Mouse (Mus musculus) kidney, embryonic 14.5 days (tissue): ENCODE data around the gene Sp100. TPM values are rescaled to one million over a fixed set of nuclear protein-coding genes. Genes with fewer than 3 reads are reported as not detected.
"Not testable (repeated sequence)": the region's sequence is repeated elsewhere in the genome, so short reads cannot be mapped to it uniquely, and the experiment has no call there.

ENCODE experiments used
- ATAC-seq: fragments of 200-750 bp; cut with Nextera tagmentation; 2 replicates; pipeline ENCODE4 v1.8.0; 2017; ENCODE audit warnings: moderate number of reproducible peaks, mild to moderate bottlenecking, moderate TSS enrichment, moderate library complexity; ENCODE audit not compliant: low FRiP score, low TSS enrichment
- H3K27ac ChIP-seq: fragments of 300-500 bp; sonication (generic); 2 replicates; pipeline ENCODE4 v1.5.1; 2014; ENCODE audit warnings: low read depth, mild to moderate bottlenecking, low read length, moderate library complexity, mixed read lengths
- H3K27me3 ChIP-seq: fragments of 300-500 bp; sonication (generic); 2 replicates; pipeline ENCODE4 v1.6.1; 2014; ENCODE audit warnings: mild to moderate bottlenecking, low read length; ENCODE audit not compliant: control insufficient read depth, insufficient read depth
- H3K36me3 ChIP-seq: fragments of 300-500 bp; sonication (generic); 2 replicates; pipeline ENCODE4 v1.6.1; 2014; ENCODE audit warnings: low read length, mixed read lengths; ENCODE audit not compliant: control insufficient read depth, insufficient read depth
- H3K4me1 ChIP-seq: fragments of 300-500 bp; sonication (generic); 2 replicates; pipeline ENCODE4 v1.6.1; 2014; ENCODE audit warnings: low read length, mixed read lengths; ENCODE audit not compliant: control insufficient read depth, insufficient read depth
- H3K4me2 ChIP-seq: fragments of 300-500 bp; sonication (generic); replicated peaks from 2 replicates; pipeline ENCODE4 v1.6.1; 2014; ENCODE audit warnings: low read depth, mild to moderate bottlenecking, low read length
- H3K4me3 ChIP-seq: fragments of 300-500 bp; sonication (generic); 2 replicates; pipeline ENCODE4 v1.5.1; 2014; ENCODE audit warnings: mild to moderate bottlenecking, low read length
- H3K9ac ChIP-seq: fragments of 300-500 bp; sonication (generic); 2 replicates; pipeline ENCODE4 v1.6.1; 2014; ENCODE audit warnings: low read depth, mild to moderate bottlenecking, low read length, moderate library complexity
- H3K9me3 ChIP-seq: fragments of 300-500 bp; sonication (generic); 2 replicates; pipeline ENCODE4 v1.6.1; 2016; ENCODE audit warnings: low read length; ENCODE audit not compliant: control insufficient read depth
- WGBS: fragments of 180-500 bp; shearing (Covaris S2); extraction: QIAGEN DNeasy Blood & Tissue Kit; methylation state at CpG from one replicate; pipeline ENCODE4 v1.1.7; 2014; 5-methylcytosine and 5-hydroxymethylcytosine counted together
- polyA plus RNA-seq: library from polyadenylated mRNA; unstranded; fragments of >200 nt; fragmentation: Nextera tagmentation; extraction: Ambion mirVana; gene quantifications from 2 replicates; pipeline ENCODE4 v1.2.1, GENCODE M21; 2014

Sp100 gene
- polyA plus RNA-seq: 1.3 and 1.5 TPM in 2 replicates

GRCm38 (mm10) chr1:85649881-85650280, at the start of gene Sp100:
TSS of gene Sp100 (plus strand) at chr1:85649988.
- H3K27ac ChIP-seq, H3K36me3 ChIP-seq, H3K27me3 ChIP-seq, H3K9ac ChIP-seq, H3K4me1 ChIP-seq, ATAC-seq, H3K4me2 ChIP-seq, H3K9me3 ChIP-seq, H3K4me3 ChIP-seq: not testable (repeated sequence)
- WGBS: 61% methylated on average over 5 of the region's 6 CpGs

DNA sequence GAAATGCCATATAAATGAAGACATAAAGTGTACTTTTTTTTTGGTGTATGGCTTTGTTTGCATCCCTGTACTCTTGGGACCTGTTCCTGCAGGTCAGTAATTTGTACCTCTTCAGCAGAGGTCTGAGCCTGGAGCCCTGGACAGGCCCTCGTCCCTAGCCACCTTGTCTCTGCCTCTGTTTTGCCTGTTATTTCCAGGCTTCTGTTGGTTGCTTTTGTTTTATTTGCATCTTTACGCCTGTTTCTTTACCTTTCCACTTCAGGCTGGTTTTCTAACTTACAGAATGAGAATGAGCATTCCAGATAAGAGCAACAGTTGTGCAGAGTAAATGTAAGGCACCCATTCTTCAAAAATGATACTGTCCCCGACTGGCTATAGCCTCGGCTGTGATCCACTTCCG, 49.7 kb upstream of the Sp100 start, which contains the start of gene Sp140:
TSS of gene Sp140 (plus strand) at position 301 of the 400 bp plus-strand sequence.
- not testable (repeated sequence) for H3K4me1 ChIP-seq, H3K9me3 ChIP-seq, H3K9ac ChIP-seq, H3K27me3 ChIP-seq, H3K4me2 ChIP-seq, H3K27ac ChIP-seq, ATAC-seq, H3K36me3 ChIP-seq, H3K4me3 ChIP-seq
- WGBS: no CpG with 5 or more reads among the region's 5 CpGs

- H3K4me1 ChIP-seq, ATAC-seq, H3K36me3 ChIP-seq, H3K27ac ChIP-seq, H3K4me2 ChIP-seq, H3K27me3 ChIP-seq, H3K9me3 ChIP-seq, H3K9ac ChIP-seq, H3K4me3 ChIP-seq: not testable (repeated sequence)
- 67% methylated on average over 4 of the region's 4 CpGs for WGBS
Observed at GRCm38 (mm10) chr1:85600794-85601193, 49.0 kb upstream of the Sp100 start.

DNA sequence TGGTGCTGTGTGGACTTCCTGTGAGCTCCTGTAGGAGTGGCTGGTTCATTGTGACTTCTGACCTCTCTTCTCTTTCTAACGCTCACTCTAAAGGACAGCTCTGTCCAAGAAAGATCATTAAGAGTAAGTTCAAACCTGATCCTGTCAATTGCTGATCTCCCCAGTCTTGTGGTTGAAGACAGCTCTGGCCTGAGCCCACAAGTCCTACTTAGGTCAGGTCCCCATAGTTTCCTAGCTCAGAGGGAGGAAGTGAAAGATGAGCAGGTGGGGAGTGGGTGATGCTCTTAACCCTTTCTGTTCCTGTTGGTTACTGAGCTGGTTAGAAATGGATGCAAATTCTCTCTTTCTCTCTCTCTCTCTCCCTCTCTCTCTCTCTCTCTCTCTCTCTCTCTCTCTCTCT, 45.4 kb upstream of the Sp100 start:
- not testable (repeated sequence) for H3K27ac ChIP-seq, H3K4me1 ChIP-seq, H3K9me3 ChIP-seq, H3K27me3 ChIP-seq, H3K9ac ChIP-seq, H3K36me3 ChIP-seq, H3K4me2 ChIP-seq, ATAC-seq, H3K4me3 ChIP-seq
- WGBS: no CpG with 5 or more reads among the region's 1 CpGs

DNA sequence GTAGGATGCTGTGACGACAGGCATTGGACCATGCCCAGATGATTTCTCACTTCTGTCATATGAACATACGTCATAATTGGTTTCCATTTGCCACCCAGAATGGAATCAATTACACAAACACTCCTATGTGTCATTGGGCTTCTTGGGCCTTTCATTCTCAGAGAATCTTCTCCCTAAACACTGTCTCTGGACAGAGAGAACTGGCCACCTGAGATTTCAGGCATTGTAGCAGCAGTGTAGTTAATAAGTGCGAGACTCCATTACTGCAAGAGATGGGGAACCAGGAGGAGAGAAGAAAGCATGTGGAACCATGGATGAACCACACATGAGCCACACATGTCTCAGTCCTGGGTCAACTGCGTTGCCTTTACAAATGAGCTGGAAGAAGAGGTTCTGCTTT, 41.4 kb upstream of the Sp100 start:
- H3K4me2 ChIP-seq, H3K27me3 ChIP-seq, ATAC-seq, H3K27ac ChIP-seq, H3K9me3 ChIP-seq, H3K4me3 ChIP-seq, H3K4me1 ChIP-seq, H3K9ac ChIP-seq, H3K36me3 ChIP-seq: not testable (repeated sequence)
- 87% methylated on average over 3 of the region's 4 CpGs for WGBS

DNA sequence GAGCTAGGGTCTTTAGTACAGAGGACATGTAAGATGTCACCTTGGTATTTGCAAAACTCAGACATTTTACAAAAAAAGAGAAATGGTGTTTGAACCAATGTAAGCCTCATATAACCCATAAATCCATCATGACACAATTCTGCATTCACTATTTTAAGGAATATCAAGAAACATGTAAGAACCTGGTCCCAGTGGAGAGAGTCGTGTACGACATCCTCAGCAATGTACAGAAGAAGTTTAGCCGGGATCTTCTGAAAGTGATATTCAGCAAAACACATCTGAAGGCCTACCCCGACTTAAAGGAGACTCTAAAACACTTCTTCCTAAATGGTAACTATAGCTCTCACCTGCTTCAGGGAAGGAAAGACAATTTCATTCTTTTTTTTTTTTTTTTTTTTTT, 39.2 kb upstream of the Sp100 start:
- not testable (repeated sequence) for ATAC-seq, H3K36me3 ChIP-seq, H3K27me3 ChIP-seq, H3K4me2 ChIP-seq, H3K9ac ChIP-seq, H3K4me3 ChIP-seq, H3K9me3 ChIP-seq, H3K4me1 ChIP-seq, H3K27ac ChIP-seq
- no CpG with 5 or more reads among the region's 4 CpGs for whole genome bisulfite sequencing

GRCm38 (mm10) chr1:85615096-85615495, 34.7 kb upstream of the Sp100 start:
- H3K36me3 ChIP-seq, H3K27ac ChIP-seq, ATAC-seq, H3K9ac ChIP-seq, H3K4me3 ChIP-seq, H3K27me3 ChIP-seq, H3K4me2 ChIP-seq, H3K4me1 ChIP-seq, H3K9me3 ChIP-seq: not testable (repeated sequence)
- 86% methylated on average over 3 of the region's 3 CpGs for WGBS

DNA sequence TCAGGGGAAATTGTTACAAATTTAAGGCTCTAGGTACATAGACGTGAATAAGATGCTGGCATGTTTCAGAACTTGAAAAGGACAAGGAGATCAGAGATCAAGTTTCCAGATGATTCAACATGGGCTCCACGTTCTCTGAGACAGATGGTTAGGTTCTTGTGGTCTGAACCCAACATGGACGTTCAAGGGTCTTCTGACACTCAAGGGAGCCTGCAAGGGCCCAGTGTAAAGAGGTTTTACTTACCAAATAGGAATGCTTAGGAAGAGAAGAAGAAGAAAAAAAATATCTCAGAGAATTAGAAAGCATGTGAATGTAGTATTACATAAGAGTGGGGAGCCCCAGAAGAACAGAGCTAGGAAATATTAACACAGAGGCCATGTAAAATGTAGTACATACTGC, 34.0 kb upstream of the Sp100 start:
- ATAC-seq: not testable (repeated sequence)

DNA sequence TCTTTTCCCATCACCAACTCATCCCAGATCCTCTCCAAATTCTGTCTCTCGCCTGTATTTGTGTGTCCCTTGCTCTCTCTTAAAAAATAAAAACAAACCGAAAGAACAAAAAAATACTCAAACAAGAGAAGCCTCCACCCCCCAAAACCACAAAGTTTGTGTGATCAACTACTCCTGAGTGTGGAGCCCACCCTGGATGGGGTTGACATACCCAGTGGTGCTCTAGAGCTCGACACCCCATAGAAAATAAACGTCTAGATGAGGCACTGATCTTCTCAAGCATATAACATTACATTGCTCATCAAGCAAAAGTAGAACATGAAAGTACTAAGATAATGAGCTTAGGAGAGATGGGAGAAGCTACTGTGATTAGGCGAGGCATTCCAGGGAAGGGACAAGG, 32.6 kb upstream of the Sp100 start:
- 71% methylated on average over 4 of the region's 5 CpGs for WGBS

More for the DNA sequence above, 34.0 kb upstream of the Sp100 start:
- WGBS: 64% methylated on average over 3 of the region's 3 CpGs
- H3K9me3 ChIP-seq, H3K27me3 ChIP-seq, H3K4me1 ChIP-seq, H3K27ac ChIP-seq, H3K4me3 ChIP-seq, H3K4me2 ChIP-seq, H3K9ac ChIP-seq, H3K36me3 ChIP-seq: not testable (repeated sequence)

GRCm38 (mm10) chr1:85618689-85619088, 31.1 kb upstream of the Sp100 start:
- H3K36me3 ChIP-seq, H3K9ac ChIP-seq, H3K27me3 ChIP-seq, H3K9me3 ChIP-seq, ATAC-seq, H3K4me1 ChIP-seq, H3K4me2 ChIP-seq, H3K27ac ChIP-seq, H3K4me3 ChIP-seq: not testable (repeated sequence)
- 50% methylated on average over 1 of the region's 1 CpGs for WGBS

More for the DNA sequence above, 32.6 kb upstream of the Sp100 start:
- H3K4me2 ChIP-seq, H3K4me1 ChIP-seq, H3K9me3 ChIP-seq, H3K27ac ChIP-seq, H3K27me3 ChIP-seq, H3K4me3 ChIP-seq, ATAC-seq, H3K9ac ChIP-seq, H3K36me3 ChIP-seq: not testable (repeated sequence)
